Mouse (Mus musculus) left cerebral cortex, adult 8-10 months (tissue): ENCODE data around the gene Olfr1392. TPM values are rescaled to one million over a fixed set of nuclear protein-coding genes. Genes with fewer than 3 reads are reported as not detected.
A peak's percentile ranks its signal among the peaks of the same experiment; 100 is the strongest.
"Not testable (repeated sequence)": the region's sequence is repeated elsewhere in the genome, so short reads cannot be mapped to it uniquely, and the experiment has no call there.

Experiments used
- DNase-seq, 2 experiments: peaks; one replicate each; pipeline ENCODE4 v3.0.0; 2022; ENCODE audit warnings: low spot score in 2 of 2
- total RNA-seq, 4 experiments: library from RNA; stranded (reverse); gene quantifications; 2 replicates each; pipeline ENCODE4 v1.2.4; 2022

Olfr1392 gene
- total RNA-seq, 4 experiments from 2014 or later, result 0.18 to 0.28 (median 0.23) TPM; not detected in 1

- DNase-seq, result no peak
These were observed 19.4 kb downstream of the Olfr1392 start, which contains the start of gene Olfr10 for GRCm38 (mm10) chr11:49304441-49304840. TSS of gene Olfr10 (plus strand) at chr11:49304741.

- not testable (repeated sequence) for DNase-seq
These were observed 23.5 kb downstream of the Olfr1392 start for GRCm38 (mm10) chr11:49308547-49308946.

GRCm38 (mm10) chr11:49322442-49322841 lies 37.4 kb downstream of the Olfr1392 start, which contains the start of gene Olfr1391:
TSS of gene Olfr1391 (plus strand) at chr11:49322742.
- DNase-seq, result no peak

- DNase-seq, result peak in 1 of 2 experiments; percentile 35
These were observed 41.6 kb downstream of the Olfr1392 start for GRCm38 (mm10) chr11:49326726-49327125.

- no peak for DNase-seq
These were observed 44.6 kb downstream of the Olfr1392 start for GRCm38 (mm10) chr11:49329686-49330085.

GRCm38 (mm10) chr11:49334888-49335287 lies 49.8 kb downstream of the Olfr1392 start, which contains the start of gene Olfr1390:
TSS of gene Olfr1390 (plus strand) at chr11:49335188.
- no peak for DNase-seq

GRCm38 (mm10) chr11:49337150-49337832 lies 52.2 kb downstream of the Olfr1392 start:
- no peak for DNase-seq

Other genes starting within 250 kb of the Olfr1392 start
- 1 to 10 TPM; 1.3 to 3.1 (median 2.4) TPM for gene 9930111J21Rik2, start 234.0 kb upstream of the Olfr1392 start, total RNA-seq
- under 1 TPM in 2 of 4 experiments, not detected in 2; 0.23 to 0.56 TPM for gene Tgtp2, start 221.1 kb upstream of the Olfr1392 start, total RNA-seq
- gene Ifi47, start 208.7 kb upstream of the Olfr1392 start, total RNA-seq, result 1 to 10 TPM in 1 of 4 experiments, under 1 TPM in 3; 0.81 to 1.0 (median 0.88) TPM
- gene Olfr1396, start 170.4 kb upstream of the Olfr1392 start, total RNA-seq, result not detected
- gene Olfr1395, start 143.0 kb upstream of the Olfr1392 start, total RNA-seq, result not detected
- gene Olfr1394, start 130.9 kb upstream of the Olfr1392 start, total RNA-seq, result not detected
- gene Btnl9, start 98.1 kb upstream of the Olfr1392 start, total RNA-seq, result under 1 TPM in 1 of 4 experiments, not detected in 3; 0.09 TPM
- 10 to 100 TPM; 64.1 to 83.4 (median 73.4) TPM for gene Zfp62, start 82.0 kb upstream of the Olfr1392 start, total RNA-seq
- gene Mgat1, start 41.1 kb upstream of the Olfr1392 start, total RNA-seq, result 10 to 100 TPM; 65.9 to 72.3 (median 69.2) TPM
- gene Olfr1393, start 7.0 kb upstream of the Olfr1392 start, total RNA-seq, result 1 to 10 TPM in 2 of 4 experiments, under 1 TPM in 2; 0.65 to 1.1 (median 0.84) TPM
- gene Olfr10, start 19.5 kb downstream of the Olfr1392 start, total RNA-seq, result not detected
- gene Olfr1391, start 37.5 kb downstream of the Olfr1392 start, total RNA-seq, result not detected
- gene Olfr1390, start 49.9 kb downstream of the Olfr1392 start, total RNA-seq, result not detected
- gene Olfr1389, start 137.8 kb downstream of the Olfr1392 start, total RNA-seq, result not detected
- gene Olfr1388, start 151.3 kb downstream of the Olfr1392 start, total RNA-seq, result under 1 TPM; 0.15 to 0.57 (median 0.26) TPM
- not detected for gene Olfr1387, start 170.1 kb downstream of the Olfr1392 start, total RNA-seq
- not detected for gene Olfr1386, start 179.8 kb downstream of the Olfr1392 start, total RNA-seq
- gene Olfr1385, start 203.8 kb downstream of the Olfr1392 start, total RNA-seq, result under 1 TPM in 1 of 4 experiments, not detected in 3; 0.11 TPM
- gene Olfr1384, start 221.4 kb downstream of the Olfr1392 start, total RNA-seq, result not detected
- not detected for gene Olfr1383, start 234.4 kb downstream of the Olfr1392 start, total RNA-seq
- not detected for gene Olfr1382, start 243.0 kb downstream of the Olfr1392 start, total RNA-seq